Mouse (Mus musculus): ENCODE results near the gene Cox6b2.
"Not testable (repeated sequence)": the region's sequence is repeated elsewhere in the genome, so short reads cannot be mapped to it uniquely, and the experiment has no call there.

Cox6b2 gene

DNA sequence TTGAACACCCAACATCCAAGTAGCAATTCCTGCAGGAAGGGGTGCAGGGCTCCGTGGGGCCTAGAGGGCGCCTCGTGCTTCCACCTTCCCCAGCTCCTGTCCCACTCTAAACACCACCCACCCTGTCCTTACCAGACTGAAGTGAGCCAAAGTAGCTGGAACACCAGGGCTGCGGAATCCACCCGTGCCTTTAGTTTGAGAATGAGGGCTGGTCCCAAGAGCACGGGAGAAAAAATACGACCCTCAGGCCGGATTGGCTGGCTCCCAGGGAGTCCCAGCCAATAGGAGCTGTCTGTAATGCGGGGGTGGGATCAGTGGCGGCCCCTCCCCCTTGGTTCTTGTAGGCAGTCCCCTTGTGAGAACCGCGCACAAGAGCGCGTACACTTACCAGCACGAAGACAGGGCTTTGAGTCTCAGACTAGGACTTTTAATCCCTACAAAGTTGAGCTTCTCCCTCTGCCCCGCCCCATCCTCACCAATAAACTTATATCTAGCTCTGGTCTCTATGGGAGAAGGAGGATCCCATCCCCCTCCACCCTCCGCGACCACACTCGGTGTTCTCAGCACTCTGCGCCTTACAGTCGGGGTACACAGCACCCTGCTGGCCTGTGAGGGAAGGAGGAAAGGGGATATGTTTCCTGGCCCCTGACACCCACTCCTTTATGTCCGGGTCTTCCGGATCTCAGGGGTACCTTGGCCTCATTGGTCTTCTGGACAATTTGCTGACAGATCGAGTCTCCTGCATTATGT is at the start of gene Cox6b2:
Gene Cox6b2 (minus strand): TSS at position 274 of the 750 bp plus-strand sequence.
- DNase-seq (ENCODE audit: low read depth): peak; percentile 75

DNA sequence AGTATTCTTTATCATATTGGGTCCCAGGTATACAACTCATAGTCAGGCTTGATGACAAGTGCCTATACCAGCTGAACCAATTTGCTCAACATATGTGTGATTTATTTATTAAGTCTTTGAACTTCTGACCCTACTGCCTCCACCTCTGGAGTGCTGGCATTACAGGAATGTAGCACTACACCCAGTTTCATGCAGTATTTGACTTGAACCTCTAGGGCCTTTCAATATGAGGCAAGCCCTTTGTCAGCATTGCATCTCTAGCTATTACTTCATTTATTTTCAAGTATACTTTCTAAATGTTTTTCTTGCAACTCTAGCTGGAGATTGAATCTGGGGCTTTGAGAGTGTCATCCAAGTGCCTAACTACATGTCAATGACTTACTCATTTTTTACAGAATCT is 49.4 kb upstream of the Cox6b2 start:
- DNase-seq (ENCODE audit: low read depth): no peak

DNA sequence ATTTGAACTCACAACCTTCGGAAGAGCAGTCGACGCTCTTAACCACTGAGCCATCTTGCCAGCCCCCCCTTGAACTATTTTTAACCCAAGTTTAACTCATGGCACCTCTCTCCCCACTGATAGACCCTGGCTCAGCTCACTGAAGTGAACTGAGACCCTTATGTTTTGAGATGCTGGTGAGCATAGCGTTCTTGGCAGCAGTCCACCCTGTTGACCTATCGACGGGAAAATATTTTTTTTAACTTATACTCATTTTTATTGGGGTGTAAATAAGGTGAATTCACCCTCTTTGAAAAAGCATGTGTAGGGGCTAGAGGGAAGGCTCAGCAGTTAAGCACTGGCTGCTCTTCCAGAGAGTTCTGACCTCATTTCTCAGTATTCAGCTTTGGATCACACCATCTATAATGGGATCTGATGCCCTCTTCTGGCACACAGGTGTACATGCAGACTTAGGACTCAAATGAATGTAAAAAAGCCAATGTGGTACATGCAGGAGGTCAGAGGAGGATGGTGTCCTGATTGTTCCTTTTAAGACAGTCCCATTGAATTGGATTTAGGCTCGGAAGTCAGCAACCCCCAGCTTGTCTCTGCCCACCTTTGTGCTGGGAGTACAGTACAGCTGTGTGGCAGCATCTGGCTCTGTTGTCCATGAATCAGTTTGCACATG is 43.0 kb upstream of the Cox6b2 start:
- peak; percentile 75 for DNase-seq (ENCODE audit: low read depth)

DNA sequence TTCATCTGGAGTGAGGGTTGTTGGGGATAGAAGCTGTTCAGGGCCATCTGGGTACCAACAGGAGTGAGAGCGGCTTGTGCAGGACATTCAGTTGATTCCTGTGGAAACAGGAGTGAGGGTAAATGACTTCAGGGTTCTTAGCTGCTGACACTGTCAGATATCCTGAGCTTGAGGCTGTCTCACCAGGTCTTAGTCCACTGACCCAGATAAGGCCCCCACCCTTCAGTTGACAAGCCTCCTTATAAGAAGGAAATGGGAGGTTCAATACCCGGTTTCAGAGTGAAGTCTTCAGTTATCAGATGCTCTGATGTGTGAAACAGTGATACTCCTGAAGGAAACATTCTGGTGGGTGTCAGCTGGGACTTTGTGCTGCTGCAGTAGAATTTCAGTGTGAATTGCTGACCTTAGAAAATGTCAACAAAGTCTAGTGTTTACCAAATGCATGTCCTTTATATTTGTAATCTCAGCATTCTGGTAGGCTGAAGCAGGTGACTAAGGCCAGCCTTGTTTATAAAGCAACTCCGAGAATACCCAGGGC is 41.8 kb upstream of the Cox6b2 start:
- DNase-seq (ENCODE audit: low read depth): no peak

DNA sequence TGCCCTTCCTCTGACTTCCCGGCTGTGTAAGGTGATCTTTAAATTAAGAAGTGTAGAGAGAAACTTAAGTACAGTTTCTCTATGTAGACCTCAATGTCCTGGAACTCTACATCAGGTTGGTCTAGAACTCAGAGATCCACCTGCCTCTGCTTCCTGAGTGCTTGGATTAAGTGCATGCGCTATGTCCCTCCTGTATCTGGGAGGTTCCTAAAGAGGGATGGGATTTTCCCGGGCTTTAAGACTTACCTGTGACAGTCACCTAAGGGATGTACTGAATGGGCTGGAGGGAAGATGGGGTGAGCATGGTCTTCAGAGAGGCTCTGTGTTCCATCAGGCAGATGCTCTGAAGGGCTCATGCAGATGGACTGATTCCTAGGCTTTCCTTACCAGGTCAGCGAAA is 40.8 kb upstream of the Cox6b2 start:
- DNase-seq (ENCODE audit: low read depth): no peak

DNA sequence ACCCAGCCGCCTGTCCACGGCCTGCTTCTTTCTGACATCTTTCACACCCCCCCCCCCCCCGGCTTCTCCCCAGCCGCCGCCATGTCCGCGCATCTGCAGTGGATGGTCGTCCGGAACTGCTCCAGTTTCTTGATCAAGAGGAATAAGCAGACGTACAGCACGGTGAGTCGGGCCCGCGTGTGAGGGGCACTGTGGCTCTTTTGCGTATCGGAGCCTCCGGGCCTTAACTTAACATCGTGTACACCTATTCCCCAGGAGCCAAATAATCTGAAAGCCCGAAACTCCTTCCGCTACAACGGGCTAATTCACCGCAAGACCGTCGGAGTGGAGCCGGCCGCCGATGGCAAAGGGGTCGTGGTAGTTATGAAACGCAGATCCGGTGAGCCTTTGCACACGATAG is 40.4 kb upstream of the Cox6b2 start:
- DNase-seq (ENCODE audit: low read depth): not testable (repeated sequence)

DNA sequence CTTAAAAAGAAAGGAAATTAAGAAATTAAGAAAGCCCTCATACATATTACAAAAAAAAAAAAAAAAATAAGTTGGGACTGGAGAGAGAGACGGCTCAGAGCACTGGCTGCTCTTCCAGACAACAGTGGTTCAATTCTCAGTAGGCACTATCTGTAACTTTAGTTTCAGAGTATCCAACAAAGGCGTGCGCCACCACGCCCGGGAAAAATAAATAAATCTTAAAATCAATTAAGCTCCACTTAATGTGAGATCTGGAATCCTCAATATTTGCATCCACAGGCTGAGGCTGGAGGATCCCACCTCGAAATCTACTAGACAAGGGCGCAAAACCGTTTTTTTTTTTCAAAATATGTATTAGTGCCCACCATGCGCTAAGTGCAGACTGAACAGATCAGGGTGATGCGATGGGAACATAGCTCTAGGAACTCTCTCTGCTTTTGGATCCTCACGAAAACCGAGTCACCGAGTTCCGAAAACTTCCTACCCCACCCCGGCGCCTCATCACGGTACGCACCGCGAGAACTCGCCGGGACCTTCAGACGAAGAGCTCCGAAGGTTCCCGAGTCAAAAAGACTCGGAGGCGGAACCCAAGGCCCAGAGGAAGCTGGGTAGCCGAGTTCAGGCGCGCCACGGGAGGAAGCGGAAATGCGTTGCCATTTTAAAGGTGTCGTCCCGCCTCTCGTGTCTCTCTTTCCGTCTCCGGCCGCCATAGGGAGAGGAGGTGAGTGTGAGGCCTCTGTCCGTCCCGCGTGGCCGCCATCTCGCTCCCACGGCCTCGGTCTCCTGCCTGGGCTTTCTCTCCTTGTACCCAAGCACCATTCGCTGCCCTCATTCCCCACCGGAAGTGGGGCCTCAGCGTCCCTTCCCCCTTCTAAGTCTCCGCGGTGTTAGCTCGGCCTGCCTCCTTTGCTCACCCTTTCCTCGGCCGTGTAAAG is 39.7 kb upstream of the Cox6b2 start, which contains the start of gene Rpl28:
Gene Rpl28 (plus strand): TSS at position 597 of the 935 bp plus-strand sequence.
- peak; percentile 99 for DNase-seq (ENCODE audit: low read depth)

DNA sequence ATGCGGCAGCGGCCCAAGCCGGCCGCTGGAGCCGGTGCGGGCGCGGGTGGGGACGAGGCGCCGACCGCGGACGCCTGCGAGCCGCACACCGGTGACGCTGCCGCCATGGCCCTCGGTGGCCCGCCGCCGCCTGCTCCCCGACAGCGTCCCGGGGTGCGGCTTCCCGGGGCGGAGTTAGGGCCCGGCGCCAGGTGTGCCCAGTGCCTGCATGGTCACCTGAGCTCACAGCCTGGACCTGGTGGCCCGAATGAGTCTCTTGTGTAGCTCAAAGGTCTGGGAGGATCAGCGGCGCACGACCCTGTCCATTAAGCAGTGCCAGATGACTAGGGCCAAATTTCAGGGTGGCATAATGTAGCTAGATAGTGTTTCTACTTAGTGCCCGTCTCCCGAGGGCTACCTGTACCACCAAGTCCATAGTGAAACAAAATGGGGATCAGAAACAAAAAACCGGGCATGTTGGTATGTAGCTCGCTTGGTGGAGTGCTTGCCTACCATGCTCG is 36.6 kb upstream of the Cox6b2 start, which contains the start of gene Tmem238:
Gene Tmem238 (minus strand): TSS at position 221 of the 500 bp plus-strand sequence.
- peak; percentile 57 for DNase-seq (ENCODE audit: low read depth)

DNA sequence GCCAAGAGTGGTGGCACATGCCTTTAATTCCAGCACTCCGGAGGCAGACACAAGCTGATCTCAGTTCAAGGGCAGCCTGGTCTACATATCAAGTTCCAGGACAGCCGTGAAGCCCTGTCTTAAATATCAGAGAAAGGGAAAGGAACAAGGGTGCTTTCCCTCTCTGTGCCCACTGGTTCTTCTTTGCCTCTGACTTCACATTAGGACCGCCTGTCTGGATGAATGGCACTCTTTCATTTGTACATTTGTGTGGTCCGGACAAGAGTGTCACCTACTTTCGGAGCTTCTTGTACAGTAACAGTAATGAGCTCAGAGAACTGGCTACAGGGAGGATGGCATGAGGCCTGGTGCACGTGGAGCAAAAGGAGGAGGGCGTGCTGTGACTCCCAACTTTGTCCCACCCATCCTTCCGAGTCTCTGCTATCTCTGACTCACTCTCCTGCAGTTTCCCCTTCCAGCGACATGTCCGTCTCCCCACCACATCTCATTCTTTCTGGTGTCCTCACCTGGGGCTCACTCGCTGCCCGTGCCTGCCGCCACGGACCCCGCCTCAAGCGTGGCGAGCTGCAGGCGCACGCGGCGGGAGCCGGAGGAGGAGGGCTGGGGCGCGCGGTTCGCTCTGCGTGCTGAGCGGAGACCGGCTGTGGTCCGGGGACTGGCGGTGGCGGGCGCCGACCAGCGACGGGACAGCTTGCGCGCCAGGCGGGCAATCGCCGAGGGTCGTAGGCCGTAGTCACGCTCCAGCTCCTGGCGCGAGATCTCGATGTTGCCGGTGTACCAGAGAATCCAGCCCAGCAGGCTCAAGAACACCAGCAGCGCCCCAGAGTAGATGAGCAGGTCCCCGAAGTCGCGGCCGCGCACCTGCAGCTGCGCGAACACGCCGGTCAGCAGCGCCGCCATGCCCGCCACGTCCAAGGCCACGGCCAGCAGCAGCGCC is 35.9 kb upstream of the Cox6b2 start:
- DNase-seq (ENCODE audit: low read depth): peak; percentile 66

DNA sequence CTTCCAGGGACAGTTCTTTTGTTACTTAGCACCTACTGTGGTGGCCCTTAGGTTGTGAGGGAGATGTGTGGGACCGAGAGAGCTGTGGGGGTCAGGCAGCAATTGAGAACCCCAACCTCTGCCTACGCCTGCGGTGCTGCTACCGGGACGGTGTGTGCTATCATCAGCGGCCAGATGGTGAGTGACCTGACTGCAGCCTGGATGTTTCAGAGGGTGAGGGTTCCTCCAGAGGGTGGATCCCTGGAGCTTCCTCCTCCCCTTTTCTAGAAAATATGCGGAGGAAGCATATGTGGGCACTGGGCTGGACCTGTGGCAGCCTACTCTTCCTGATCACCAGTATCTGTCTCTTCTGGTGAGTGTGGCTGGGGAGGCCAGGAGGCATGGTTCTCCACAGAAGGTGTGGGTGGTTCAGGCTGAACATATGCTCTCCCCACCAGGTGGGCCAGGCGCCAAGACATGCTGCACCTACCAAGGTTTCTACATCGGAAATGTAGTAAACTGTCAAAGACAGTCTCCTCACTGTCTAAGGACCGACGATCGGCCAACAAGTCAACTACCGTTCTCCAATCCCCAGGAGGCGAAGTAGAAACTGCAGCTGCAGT is 30.9 kb upstream of the Cox6b2 start:
- no peak for DNase-seq (ENCODE audit: low read depth)

DNA sequence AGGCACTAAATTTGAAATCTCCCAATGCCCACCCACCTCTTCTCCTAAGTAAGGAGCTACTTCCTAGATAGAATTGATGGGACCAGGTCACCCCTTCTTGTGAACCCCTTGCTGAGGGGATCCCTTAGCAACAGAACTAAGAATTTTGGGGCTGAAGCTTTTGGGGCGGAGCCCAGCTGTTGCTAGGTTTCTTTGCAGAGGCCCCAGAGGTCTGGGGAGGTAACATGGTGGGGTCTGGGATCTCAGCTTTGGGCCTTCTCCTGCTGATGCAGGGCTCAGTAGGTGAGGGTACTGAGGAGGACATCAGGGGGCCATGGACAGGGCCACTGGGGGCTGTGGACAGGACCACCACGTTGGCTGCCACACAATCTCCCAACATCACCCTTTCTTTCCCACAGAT is 29.9 kb upstream of the Cox6b2 start, which contains the start of the genes Il11 and Tmem190:
Gene Il11 (minus strand): TSS at position 101 of the 400 bp plus-strand sequence.
Gene Tmem190 (plus strand): TSS at position 179 of the 400 bp plus-strand sequence.
- DNase-seq (ENCODE audit: low read depth): no peak

DNA sequence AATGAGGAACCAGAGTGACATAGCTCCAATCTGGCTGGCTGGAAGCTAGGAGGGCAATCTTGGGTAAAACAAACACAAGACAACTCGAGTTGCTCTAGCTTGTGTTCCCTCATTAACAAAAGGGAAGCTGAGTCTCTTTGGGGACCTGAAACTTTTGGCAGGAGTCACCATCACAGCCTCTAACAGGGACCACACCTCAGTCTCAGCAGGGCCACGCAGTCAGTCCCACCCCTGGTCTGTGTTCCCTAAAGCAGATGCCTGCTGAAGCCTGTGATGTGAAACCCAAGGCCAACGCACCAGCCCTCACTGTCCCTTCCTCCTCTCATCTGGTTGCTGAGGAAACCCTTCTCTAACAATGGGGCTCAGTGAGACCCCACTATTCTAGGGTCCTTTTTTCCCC is 29.2 kb upstream of the Cox6b2 start:
- DNase-seq (ENCODE audit: low read depth): no peak

DNA sequence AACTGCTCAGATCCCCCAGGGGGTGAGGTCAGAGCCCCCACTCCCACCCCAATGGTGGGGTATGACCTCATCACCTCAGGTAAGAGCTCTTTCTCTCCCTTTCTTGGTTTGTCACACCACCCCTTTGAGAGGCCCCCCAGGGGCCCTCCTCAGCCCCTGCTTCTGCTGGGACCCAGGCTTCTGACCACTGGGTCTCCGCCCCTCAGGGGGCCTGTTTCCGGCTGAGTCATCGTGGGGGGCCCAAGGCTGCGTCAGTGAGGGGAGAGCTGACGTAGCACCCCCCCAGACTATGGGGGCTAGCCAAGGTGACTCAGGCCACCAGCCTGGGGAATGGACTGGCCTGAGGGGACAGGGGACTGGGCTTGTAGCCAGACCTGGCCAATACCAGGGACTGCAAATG is 27.0 kb upstream of the Cox6b2 start:
- no peak for DNase-seq (ENCODE audit: low read depth)

DNA sequence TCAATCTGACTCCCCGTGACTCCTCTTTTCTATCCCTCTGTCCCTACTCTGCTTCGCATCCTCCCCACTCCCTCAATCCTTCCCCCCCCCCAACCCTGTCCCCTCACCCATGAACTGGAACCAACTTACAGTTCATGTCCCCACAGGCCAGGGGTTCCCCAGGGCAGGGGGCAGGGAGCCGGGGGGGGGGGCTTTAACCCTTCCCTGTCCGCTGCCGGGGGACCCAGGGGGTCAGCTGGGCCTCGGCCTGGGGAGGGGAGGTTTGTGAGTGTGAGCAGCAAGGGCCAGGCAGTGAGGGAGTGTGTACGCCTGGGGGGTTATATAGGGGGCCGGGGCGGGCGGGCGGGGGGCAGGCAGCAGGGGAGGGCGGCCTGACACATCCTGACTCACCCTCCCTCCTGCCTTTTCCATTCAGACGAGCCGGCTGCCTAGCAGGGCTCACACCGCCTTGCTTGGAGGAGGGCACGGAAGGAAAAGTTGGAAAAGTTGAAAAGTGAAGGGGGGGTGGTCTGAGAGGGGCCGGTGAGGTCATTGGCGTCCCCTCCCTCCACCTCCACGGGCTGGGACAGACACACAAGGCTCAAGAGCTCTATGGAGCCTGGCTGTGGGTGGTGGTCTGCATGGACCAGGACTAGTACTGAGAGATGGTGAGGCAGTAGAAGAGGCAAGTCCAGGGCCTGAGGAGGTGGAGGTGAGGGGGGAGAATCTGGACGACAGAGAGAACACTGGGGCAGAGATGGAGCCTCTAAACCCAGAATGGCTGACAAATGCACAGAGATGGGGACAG is 25.1 kb upstream of the Cox6b2 start:
- no peak for DNase-seq (ENCODE audit: low read depth)

DNA sequence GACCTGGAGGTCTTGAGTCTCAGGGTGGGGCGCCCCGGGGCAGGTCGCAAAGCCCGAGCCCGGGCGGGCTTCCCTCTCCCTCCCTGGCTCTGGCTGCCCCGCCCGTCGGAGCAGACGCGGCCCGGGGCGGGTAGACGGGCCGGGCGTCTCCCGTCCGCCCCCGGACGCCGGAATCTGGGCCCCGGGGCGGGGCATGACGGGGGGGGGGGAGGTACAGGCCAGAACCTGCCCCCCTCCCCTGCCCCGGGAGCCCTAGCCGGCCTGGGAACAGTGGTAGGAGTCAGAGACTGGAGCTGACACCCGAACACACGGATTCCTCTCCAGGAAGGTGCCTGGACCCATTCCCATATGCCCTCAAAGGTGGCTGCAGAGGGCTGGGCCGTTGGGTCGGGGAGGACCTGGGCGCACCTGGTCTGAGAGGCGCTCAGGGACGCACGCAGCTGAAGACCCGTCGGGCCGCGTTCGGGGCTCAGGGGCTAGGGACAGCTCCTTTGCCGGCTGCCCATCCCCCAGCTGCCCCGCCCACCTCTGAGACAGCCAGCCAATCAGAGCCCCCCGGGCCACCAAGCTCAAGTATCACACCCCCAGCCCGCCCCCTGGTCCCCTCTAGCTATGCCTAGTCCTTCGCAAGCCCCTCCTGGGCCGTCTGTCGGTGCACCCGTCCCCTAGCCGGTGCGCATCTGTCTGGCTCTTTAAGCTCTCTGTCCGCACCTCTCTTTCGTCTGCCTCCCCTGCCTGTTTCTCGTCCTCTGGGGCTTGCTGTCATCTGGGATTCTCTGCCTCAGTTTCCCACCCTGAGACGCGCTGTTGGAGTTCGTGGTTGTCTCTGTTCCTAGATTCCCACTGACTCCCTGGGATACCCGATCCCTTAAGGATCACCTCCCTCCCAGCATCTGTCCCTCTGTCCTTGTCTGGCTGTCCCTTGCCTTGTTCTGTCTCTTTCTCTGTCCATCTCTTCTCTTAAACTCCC is 24.3 kb upstream of the Cox6b2 start:
- DNase-seq (ENCODE audit: low read depth): peak; percentile 65

DNA sequence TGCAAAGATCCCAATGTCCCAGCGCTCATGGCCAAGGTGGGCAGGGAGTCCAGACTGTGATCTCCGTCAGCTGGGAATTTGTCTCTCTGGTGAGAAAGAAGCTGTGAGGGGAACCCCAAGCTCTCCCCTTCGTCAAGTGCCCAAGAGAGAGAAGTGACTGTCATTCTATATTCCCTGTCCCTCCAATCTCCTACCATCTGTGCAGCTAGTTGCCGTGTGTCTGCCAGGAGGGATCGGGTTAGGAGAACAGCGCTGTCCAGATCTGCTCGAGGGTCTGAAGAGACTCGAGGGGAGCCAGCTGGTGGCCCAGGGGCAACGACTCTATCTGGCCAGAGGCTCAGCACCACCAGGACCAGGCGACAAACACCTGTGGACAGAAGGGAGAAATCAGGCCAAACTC is 23.2 kb upstream of the Cox6b2 start:
- DNase-seq (ENCODE audit: low read depth): peak; percentile 4

DNA sequence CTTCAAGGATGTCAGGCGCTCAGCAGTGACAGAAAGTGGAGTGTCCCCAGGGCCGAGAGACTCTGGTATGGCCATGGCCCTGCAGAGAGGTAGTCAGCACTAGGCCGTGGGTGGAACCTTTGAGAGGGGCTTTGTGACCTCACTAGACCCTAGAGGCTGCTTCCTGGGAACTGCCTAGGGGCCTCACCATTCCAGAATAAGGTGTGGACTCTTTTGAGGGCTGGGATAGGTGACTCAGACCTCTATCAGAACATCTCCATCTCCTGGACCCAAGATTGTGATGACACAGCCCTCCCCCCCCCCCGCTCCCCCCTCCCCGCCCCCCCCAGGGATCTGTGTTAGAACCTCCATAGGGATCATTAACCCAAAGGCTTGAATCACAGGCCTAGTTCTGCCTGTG is 18.3 kb upstream of the Cox6b2 start, which contains the start of gene Fam71e2:
Gene Fam71e2 (minus strand): TSS at position 101 of the 400 bp plus-strand sequence.
- no peak for DNase-seq (ENCODE audit: low read depth)
